Mouse (Mus musculus): ENCODE data around the gene Mthfsl.
"Not testable (repeated sequence)": the region's sequence is repeated elsewhere in the genome, so short reads cannot be mapped to it uniquely, and the experiment has no call there.

- not testable (repeated sequence) for TF ChIP-seq CTCF, EP300 (IDR thresholded peaks at IDR 0.05)
Measured at GRCm38 (mm10) chr9:88721628-88722027, 1.5 kb upstream of the Mthfsl start.
